Mouse (Mus musculus): ENCODE data around the gene Herc2.
"Not testable (repeated sequence)": the region's sequence is repeated elsewhere in the genome, so short reads cannot be mapped to it uniquely, and the experiment has no call there.

Gene Herc2

GRCm38 (mm10) chr7:56049831-56050321 lies at the start of gene Herc2:
Herc2 (plus strand) TSS chr7:56050196.
- peak; percentile 99 for DNase-seq (ENCODE audit: low read depth)

GRCm38 (mm10) chr7:56010318-56011017 lies 39.5 kb upstream of the Herc2 start:
- DNase-seq (ENCODE audit: low read depth): no peak

GRCm38 (mm10) chr7:56011018-56011333 lies 39.0 kb upstream of the Herc2 start:
- DNase-seq (ENCODE audit: low read depth): no peak

GRCm38 (mm10) chr7:56013261-56014001 lies 36.6 kb upstream of the Herc2 start:
- DNase-seq (ENCODE audit: low read depth): no peak

- not testable (repeated sequence) for DNase-seq (ENCODE audit: low read depth)
These were observed 35.8 kb upstream of the Herc2 start for GRCm38 (mm10) chr7:56014002-56014702.

GRCm38 (mm10) chr7:56015172-56015571 lies 34.8 kb upstream of the Herc2 start:
- no peak for DNase-seq (ENCODE audit: low read depth)

- no peak for DNase-seq (ENCODE audit: low read depth)
These were observed 34.2 kb upstream of the Herc2 start for GRCm38 (mm10) chr7:56015837-56016236.

- DNase-seq (ENCODE audit: low read depth): no peak
These were observed 32.2 kb upstream of the Herc2 start for GRCm38 (mm10) chr7:56017761-56018160.

GRCm38 (mm10) chr7:56018446-56018971 lies 31.5 kb upstream of the Herc2 start:
- DNase-seq (ENCODE audit: low read depth): peak; percentile 49

- DNase-seq (ENCODE audit: low read depth): peak; percentile 66
These were observed 30.7 kb upstream of the Herc2 start for GRCm38 (mm10) chr7:56018972-56019929.

- no peak for DNase-seq (ENCODE audit: low read depth)
These were observed 30.1 kb upstream of the Herc2 start, which contains the start of gene Nipa1 for GRCm38 (mm10) chr7:56019930-56020253. Nipa1 (minus strand) TSS chr7:56019954.

- no peak for DNase-seq (ENCODE audit: low read depth)
These were observed 26.4 kb upstream of the Herc2 start for GRCm38 (mm10) chr7:56023586-56023985.

- DNase-seq (ENCODE audit: low read depth): peak; percentile 89
These were observed 7.6 kb upstream of the Herc2 start for GRCm38 (mm10) chr7:56042353-56042752.

GRCm38 (mm10) chr7:56043577-56044266 lies 6.3 kb upstream of the Herc2 start:
- DNase-seq (ENCODE audit: low read depth): no peak

GRCm38 (mm10) chr7:56044267-56044629 lies 5.7 kb upstream of the Herc2 start:
- DNase-seq (ENCODE audit: low read depth): no peak

- no peak for DNase-seq (ENCODE audit: low read depth)
These were observed 2.8 kb upstream of the Herc2 start for GRCm38 (mm10) chr7:56047178-56047577.

- DNase-seq (ENCODE audit: low read depth): peak; percentile 45
These were observed 503 bp downstream of the Herc2 start for GRCm38 (mm10) chr7:56050487-56050911.

- peak; percentile 41 for DNase-seq (ENCODE audit: low read depth)
These were observed 3.0 kb downstream of the Herc2 start for GRCm38 (mm10) chr7:56052996-56053395.

- DNase-seq (ENCODE audit: low read depth): no peak
These were observed 5.3 kb downstream of the Herc2 start for GRCm38 (mm10) chr7:56055338-56055737.

GRCm38 (mm10) chr7:56064876-56065275 lies 14.9 kb downstream of the Herc2 start:
- DNase-seq (ENCODE audit: low read depth): peak; percentile 69

GRCm38 (mm10) chr7:56066136-56066535 lies 16.1 kb downstream of the Herc2 start:
- DNase-seq (ENCODE audit: low read depth): peak; percentile 67
